Mouse (Mus musculus): Measurements from ENCODE around the gene L2hgdh.
A peak's percentile ranks its signal among the peaks of the same experiment; 100 is the strongest.

Gene L2hgdh

GRCm38 (mm10) chr12:69724711-69725460, at the start of gene L2hgdh, which contains the start of gene Atp5s:
Gene L2hgdh (minus strand): TSS chr12:69724873.
Gene Atp5s (plus strand): TSS chr12:69724950.
- ATAC-seq (ENCODE audit: low TSS enrichment) = peak; percentile 96

- no peak for ATAC-seq (ENCODE audit: low TSS enrichment)
Measured at GRCm38 (mm10) chr12:69768841-69769240, 44.2 kb upstream of the L2hgdh start.

- ATAC-seq (ENCODE audit: low TSS enrichment) = no peak
Measured at GRCm38 (mm10) chr12:69767476-69768258, 43.0 kb upstream of the L2hgdh start.

- ATAC-seq (ENCODE audit: low TSS enrichment) = no peak
Measured at GRCm38 (mm10) chr12:69766185-69766904, 41.7 kb upstream of the L2hgdh start.

GRCm38 (mm10) chr12:69765543-69765942, 40.9 kb upstream of the L2hgdh start:
- no peak for ATAC-seq (ENCODE audit: low TSS enrichment)

- no peak for ATAC-seq (ENCODE audit: low TSS enrichment)
Measured at GRCm38 (mm10) chr12:69761603-69762002, 36.9 kb upstream of the L2hgdh start.

- peak; percentile 31; the same call in 1 of the 2 replicates for ATAC-seq (ENCODE audit: low TSS enrichment)
Measured at GRCm38 (mm10) chr12:69760743-69761406, 36.2 kb upstream of the L2hgdh start.

- no peak for ATAC-seq (ENCODE audit: low TSS enrichment)
Measured at GRCm38 (mm10) chr12:69760014-69760413, 35.3 kb upstream of the L2hgdh start.

- no peak for ATAC-seq (ENCODE audit: low TSS enrichment)
Measured at GRCm38 (mm10) chr12:69759267-69759885, 34.7 kb upstream of the L2hgdh start.

GRCm38 (mm10) chr12:69758221-69759185, 33.8 kb upstream of the L2hgdh start:
- no peak for ATAC-seq (ENCODE audit: low TSS enrichment)

- ATAC-seq (ENCODE audit: low TSS enrichment) = peak; percentile 68
Measured at GRCm38 (mm10) chr12:69757418-69758141, 32.9 kb upstream of the L2hgdh start.

GRCm38 (mm10) chr12:69756015-69756414, 31.3 kb upstream of the L2hgdh start:
- no peak for ATAC-seq (ENCODE audit: low TSS enrichment)

- ATAC-seq (ENCODE audit: low TSS enrichment) = no peak
Measured at GRCm38 (mm10) chr12:69753936-69754335, 29.3 kb upstream of the L2hgdh start.

GRCm38 (mm10) chr12:69751864-69752341, 27.2 kb upstream of the L2hgdh start:
- no peak for ATAC-seq (ENCODE audit: low TSS enrichment)

GRCm38 (mm10) chr12:69744138-69744537, 19.5 kb upstream of the L2hgdh start:
- peak; percentile 87 for ATAC-seq (ENCODE audit: low TSS enrichment)

- ATAC-seq (ENCODE audit: low TSS enrichment) = no peak
Measured at GRCm38 (mm10) chr12:69741965-69742364, 17.3 kb upstream of the L2hgdh start.

- ATAC-seq (ENCODE audit: low TSS enrichment) = no peak
Measured at GRCm38 (mm10) chr12:69733923-69734322, 9.2 kb upstream of the L2hgdh start.

- peak; percentile 73 for ATAC-seq (ENCODE audit: low TSS enrichment)
Measured at GRCm38 (mm10) chr12:69733518-69733917, 8.8 kb upstream of the L2hgdh start.

- no peak for ATAC-seq (ENCODE audit: low TSS enrichment)
Measured at GRCm38 (mm10) chr12:69732221-69732620, 7.5 kb upstream of the L2hgdh start.

Measured in frontal cortex, adult (tissue).